Mouse (Mus musculus): ENCODE measurements around the gene Cass4.

Gene Cass4

GRCm38 (mm10) chr2:172384715-172385114, 8.9 kb upstream of the Cass4 start:
- DNase-seq (ENCODE audit: low read depth, low spot score), result no peak

- no peak for DNase-seq (ENCODE audit: low read depth, low spot score)
Observed at GRCm38 (mm10) chr2:172390341-172390740, 3.3 kb upstream of the Cass4 start.

GRCm38 (mm10) chr2:172392041-172392521, 1.5 kb upstream of the Cass4 start:
- no peak for DNase-seq (ENCODE audit: low read depth, low spot score)

GRCm38 (mm10) chr2:172394052-172394392, 428 bp downstream of the Cass4 start:
- DNase-seq (ENCODE audit: low read depth, low spot score), result no peak

- DNase-seq (ENCODE audit: low read depth, low spot score), result no peak
Observed at GRCm38 (mm10) chr2:172394671-172395070, 1.1 kb downstream of the Cass4 start.

- DNase-seq (ENCODE audit: low read depth, low spot score), result peak; percentile 72
Observed at GRCm38 (mm10) chr2:172395961-172396360, 2.4 kb downstream of the Cass4 start.

GRCm38 (mm10) chr2:172399901-172400300, 6.3 kb downstream of the Cass4 start:
- peak; percentile 89 for DNase-seq (ENCODE audit: low read depth, low spot score)

- DNase-seq (ENCODE audit: low read depth, low spot score), result no peak
Observed at GRCm38 (mm10) chr2:172401116-172401825, 7.7 kb downstream of the Cass4 start.

GRCm38 (mm10) chr2:172404239-172404638, 10.6 kb downstream of the Cass4 start:
- DNase-seq (ENCODE audit: low read depth, low spot score), result peak; percentile 52

- no peak for DNase-seq (ENCODE audit: low read depth, low spot score)
Observed at GRCm38 (mm10) chr2:172405011-172405410, 11.4 kb downstream of the Cass4 start.

GRCm38 (mm10) chr2:172406173-172406572, 12.6 kb downstream of the Cass4 start:
- no peak for DNase-seq (ENCODE audit: low read depth, low spot score)

GRCm38 (mm10) chr2:172407499-172407898, 13.9 kb downstream of the Cass4 start:
- DNase-seq (ENCODE audit: low read depth, low spot score), result no peak

- DNase-seq (ENCODE audit: low read depth, low spot score), result no peak
Observed at GRCm38 (mm10) chr2:172410686-172411085, 17.1 kb downstream of the Cass4 start.

- DNase-seq (ENCODE audit: low read depth, low spot score), result no peak
Observed at GRCm38 (mm10) chr2:172411091-172411490, 17.5 kb downstream of the Cass4 start.

- no peak for DNase-seq (ENCODE audit: low read depth, low spot score)
Observed at GRCm38 (mm10) chr2:172412454-172412853, 18.9 kb downstream of the Cass4 start.

- peak; percentile 33 for DNase-seq (ENCODE audit: low read depth, low spot score)
Observed at GRCm38 (mm10) chr2:172413273-172413672, 19.7 kb downstream of the Cass4 start.

GRCm38 (mm10) chr2:172413894-172414293, 20.3 kb downstream of the Cass4 start:
- no peak for DNase-seq (ENCODE audit: low read depth, low spot score)

GRCm38 (mm10) chr2:172416218-172416617, 22.6 kb downstream of the Cass4 start:
- no peak for DNase-seq (ENCODE audit: low read depth, low spot score)

GRCm38 (mm10) chr2:172416876-172417275, 23.3 kb downstream of the Cass4 start:
- DNase-seq (ENCODE audit: low read depth, low spot score), result no peak

GRCm38 (mm10) chr2:172418208-172418607, 24.6 kb downstream of the Cass4 start:
- no peak for DNase-seq (ENCODE audit: low read depth, low spot score)

- no peak for DNase-seq (ENCODE audit: low read depth, low spot score)
Observed at GRCm38 (mm10) chr2:172430609-172431008, 37.0 kb downstream of the Cass4 start.

- peak; percentile 38 for DNase-seq (ENCODE audit: low read depth, low spot score)
Observed at GRCm38 (mm10) chr2:172433746-172434145, 40.2 kb downstream of the Cass4 start.

- DNase-seq (ENCODE audit: low read depth, low spot score), result no peak
Observed at GRCm38 (mm10) chr2:172437371-172437952, 43.9 kb downstream of the Cass4 start.
